Mouse (Mus musculus): Measurements from ENCODE around the gene Gm4922. TPM values are rescaled to one million over a fixed set of nuclear protein-coding genes. Genes with fewer than 3 reads are reported as not detected.

Gene Gm4922
- not detected for polyA plus RNA-seq (2017; shearing (Covaris generic))

DNA sequence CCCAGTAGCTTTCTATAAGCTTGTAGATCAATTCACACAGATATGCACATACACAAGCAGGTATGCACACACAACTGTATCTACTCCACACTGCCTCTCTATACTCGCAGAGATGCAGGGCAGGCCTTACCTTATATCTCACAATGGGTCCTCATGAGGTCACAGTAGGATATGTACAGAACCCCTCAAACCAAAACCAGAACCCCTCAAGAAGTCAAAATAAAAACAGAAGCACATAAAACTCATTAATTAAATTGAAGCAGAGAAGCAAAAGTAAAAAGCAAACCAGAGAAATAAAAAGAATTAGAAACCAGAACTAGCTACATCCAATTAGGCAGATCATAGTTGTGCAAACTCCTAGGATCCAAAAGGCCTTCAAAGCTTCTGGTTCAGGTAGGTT is at the start of gene Gm4922:
Gene Gm4922 (minus strand): TSS at position 101 of the 400 bp plus-strand sequence.

GRCm38 (mm10) chr10:18743286-18744142 is 43.1 kb downstream of the Gm4922 start, which contains the start of gene Arfgef3:
TSS of gene Arfgef3 (minus strand) at chr10:18743949.

Other genes with a start within 250 kb of the Gm4922 start
- gene Hebp2, start 240.7 kb downstream of the Gm4922 start, polyA plus RNA-seq (2017; shearing (Covaris generic)): not detected
- gene Arfgef3, start 42.8 kb downstream of the Gm4922 start, polyA plus RNA-seq (2017; shearing (Covaris generic)): 0.32 TPM
- gene Perp, start 58.2 kb upstream of the Gm4922 start, polyA plus RNA-seq (2017; shearing (Covaris generic)): 0.48 TPM
- gene Tnfaip3, start 228.9 kb upstream of the Gm4922 start, polyA plus RNA-seq (2017; shearing (Covaris generic)): 62.5 TPM

All from CD4-positive, CD25-positive, alpha-beta regulatory T cell (primary cell).